Mouse (Mus musculus): ENCODE measurements at regions not wholly inside any gene's neighbourhood (a gene's known extent, or its start where the extent isn't known, plus 50 kb on each side); places are given as distances from the start of the nearest gene placed in this dataset.

GRCm38 (mm10) chr1:55897572-55897971 lies 491.9 kb downstream of the Plcl1 start:
- TF ChIP-seq E2F4 (IDR thresholded peaks at IDR 0.05; ENCODE audit: insufficient read depth) (no peak), POLR2A (IDR thresholded peaks at IDR 0.05; ENCODE audit: insufficient read length, low read depth) (no peak), CEBPB (IDR thresholded peaks at IDR 0.05; ENCODE audit: insufficient read depth, poor library complexity, severe bottlenecking) (no peak), TCF3 (IDR thresholded peaks at IDR 0.05; ENCODE audit: insufficient read length, low read depth) (no peak), MYOD1 (IDR thresholded peaks at IDR 0.05; ENCODE audit: control insufficient read depth in 1 of 3, insufficient read length in 2 of 3, low read depth in 2 of 3) (no peak), MAX (IDR thresholded peaks at IDR 0.05; ENCODE audit: low read depth) (no peak), POLR2AphosphoS2 (IDR thresholded peaks at IDR 0.05; ENCODE audit: insufficient read length, low read depth) (no peak), MYOG (IDR thresholded peaks at IDR 0.05; ENCODE audit: control insufficient read depth in 1 of 3, insufficient read depth in 1 of 3, insufficient read length in 2 of 3, low read depth in 2 of 3) (no peak), TCF12 (IDR thresholded peaks at IDR 0.05; ENCODE audit: insufficient read depth, poor library complexity, severe bottlenecking) (no peak), USF1 (IDR thresholded peaks at IDR 0.05; ENCODE audit: low read depth) (no peak)
